Comparison of ENCODE assay signal across 26 mouse cellular contexts in the genomic region with DNA sequence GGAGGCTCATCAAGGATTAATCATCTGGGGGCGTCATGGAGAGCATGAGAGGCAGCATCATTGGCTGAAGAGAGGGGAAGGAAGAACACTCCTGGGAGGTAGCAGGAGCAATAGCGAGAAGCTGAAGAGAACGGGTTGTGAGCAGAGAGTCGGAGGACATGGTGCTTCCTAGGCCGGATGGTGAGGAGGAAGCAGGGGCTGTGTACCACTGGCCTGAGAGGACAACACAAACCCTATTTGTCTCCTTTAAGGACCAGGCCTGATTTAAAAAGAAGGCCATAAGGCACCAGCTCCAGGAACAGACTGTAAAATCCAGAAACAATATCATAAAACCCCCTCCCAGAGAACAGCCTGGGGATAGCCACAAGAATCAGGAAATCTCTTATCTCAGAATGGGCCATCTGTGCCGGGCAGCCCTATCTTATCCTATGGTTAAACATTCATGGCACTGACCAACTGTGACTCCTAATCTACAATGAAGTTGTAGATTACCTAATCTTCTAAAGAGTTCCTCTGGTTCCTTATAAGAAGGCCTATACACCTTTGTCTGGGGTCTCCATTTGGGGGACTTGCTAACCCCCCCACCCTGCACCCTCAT.
"Had no signal": no experiment of that assay in that cellular context is flagged by ENCODE, and none has a peak within 500 bp of the region (broad histone marks: within the 10 kb centered on the region; RNA-seq: fewer than 3 reads in every experiment).

No protein-coding gene starts in this region.

- H3K27me3 ChIP-seq: heart, embryonic 15.5 days; hindbrain, embryonic 15.5 days; kidney, embryonic 15.5 days; limb, embryonic 12.5 days had no signal

- H3K9ac ChIP-seq: heart, embryonic 13.5 days; heart, embryonic 15.5 days; hindbrain, embryonic 13.5 days; hindbrain, embryonic 15.5 days; kidney, embryonic 15.5 days; limb, embryonic 12.5 days; liver, embryonic 13.5 days had no signal

- H3K9me3 ChIP-seq: heart, embryonic 15.5 days; hindbrain, embryonic 15.5 days; kidney, embryonic 15.5 days; limb, embryonic 10.5 days had no signal

- H3K27ac ChIP-seq: heart, adult 2 months; heart, embryonic 13.5 days; heart, embryonic 15.5 days; hindbrain, embryonic 13.5 days; hindbrain, embryonic 15.5 days; hindbrain, postnatal 0 days; kidney, embryonic 15.5 days; kidney, postnatal 0 days; layer of hippocampus, adult 2 months; left cerebral cortex, adult 2 months; limb, embryonic 10.5 days; limb, embryonic 12.5 days; liver, embryonic 13.5 days had no signal

- H3K4me1 ChIP-seq: heart, embryonic 15.5 days; kidney, embryonic 15.5 days; limb, embryonic 10.5 days; liver, embryonic 13.5 days had no signal

- H3K36me3 ChIP-seq: heart, embryonic 13.5 days; heart, embryonic 15.5 days; hindbrain, embryonic 13.5 days; hindbrain, embryonic 15.5 days; kidney, embryonic 15.5 days; limb, embryonic 10.5 days; limb, embryonic 12.5 days; liver, embryonic 13.5 days had no signal

- DNase-seq: gastrocnemius, postnatal 14 days; gastrocnemius, postnatal 36 days; heart, adult 11 months; heart, postnatal 14 days; heart, postnatal 36 days; kidney, adult 11 months; kidney, adult 2 months; kidney, adult 9 months; kidney, postnatal 14 days; kidney, postnatal 36 days; liver; liver, embryonic 13.5 days had no signal

- H3K4me2 ChIP-seq: heart, embryonic 11.5 days; heart, embryonic 13.5 days; heart, embryonic 15.5 days; hindbrain, embryonic 13.5 days; hindbrain, embryonic 15.5 days; kidney, embryonic 15.5 days; limb, embryonic 12.5 days; liver, embryonic 11.5 days; liver, embryonic 13.5 days had no signal

- ATAC-seq: hindbrain, postnatal 0 days had no signal

- H3K4me3 ChIP-seq: heart, adult 2 months; heart, embryonic 13.5 days; heart, embryonic 15.5 days; hindbrain, embryonic 13.5 days; hindbrain, embryonic 15.5 days; kidney, embryonic 15.5 days; layer of hippocampus, adult 2 months; left cerebral cortex, adult 2 months; limb, embryonic 10.5 days; limb, embryonic 12.5 days; liver, embryonic 13.5 days had no signal
